Mouse (Mus musculus) forebrain, embryonic 10.5 days (tissue): ENCODE measurements around the gene Vps26b. TPM values are rescaled to one million over a fixed set of nuclear protein-coding genes. Genes with fewer than 3 reads are reported as not detected.

ENCODE experiments used
- DNase-seq: peaks from one replicate; pipeline ENCODE4 v3.0.0-alpha.2; 2017; ENCODE audit warnings: low spot score; ENCODE audit errors: extremely low spot score
- H3K27ac ChIP-seq: fragments of 300-500 bp; sonication (generic); 2 replicates; pipeline ENCODE4 v1.5.1; 2016; ENCODE audit warnings: mild to moderate bottlenecking
- H3K27me3 ChIP-seq: fragments of 300-500 bp; sonication (generic); 2 replicates; pipeline ENCODE4 v1.6.1; 2016; ENCODE audit warnings: mild to moderate bottlenecking; ENCODE audit not compliant: poor library complexity, severe bottlenecking
- H3K36me3 ChIP-seq: fragments of 300-500 bp; sonication (generic); replicated peaks from 2 replicates; pipeline ENCODE4 v1.6.1; 2016; ENCODE audit warnings: mild to moderate bottlenecking, moderate library complexity
- H3K4me1 ChIP-seq: fragments of 300-500 bp; sonication (generic); 2 replicates; pipeline ENCODE4 v1.6.1; 2016
- H3K4me3 ChIP-seq: fragments of 300-500 bp; sonication (generic); 2 replicates; pipeline ENCODE4 v1.5.1; 2016; ENCODE audit warnings: mild to moderate bottlenecking, moderate library complexity
- H3K9me3 ChIP-seq: fragments of 300-500 bp; sonication (generic); 2 replicates; pipeline ENCODE4 v1.6.1; 2016; ENCODE audit warnings: mild to moderate bottlenecking, moderate library complexity
- WGBS: fragments of 180-500 bp; shearing (Covaris S2); methylation state at CpG from one replicate; pipeline ENCODE4 v1.1.7; 2016; 5-methylcytosine and 5-hydroxymethylcytosine counted together
- polyA plus RNA-seq: library from polyadenylated mRNA; unstranded; fragments of >200 nt; fragmentation: Nextera tagmentation; extraction: Ambion mirVana; gene quantifications from 2 replicates; pipeline ENCODE4 v1.2.1, GENCODE M21; 2016

Vps26b gene
- 35.8 and 36.2 TPM in 2 replicates for polyA plus RNA-seq

DNA sequence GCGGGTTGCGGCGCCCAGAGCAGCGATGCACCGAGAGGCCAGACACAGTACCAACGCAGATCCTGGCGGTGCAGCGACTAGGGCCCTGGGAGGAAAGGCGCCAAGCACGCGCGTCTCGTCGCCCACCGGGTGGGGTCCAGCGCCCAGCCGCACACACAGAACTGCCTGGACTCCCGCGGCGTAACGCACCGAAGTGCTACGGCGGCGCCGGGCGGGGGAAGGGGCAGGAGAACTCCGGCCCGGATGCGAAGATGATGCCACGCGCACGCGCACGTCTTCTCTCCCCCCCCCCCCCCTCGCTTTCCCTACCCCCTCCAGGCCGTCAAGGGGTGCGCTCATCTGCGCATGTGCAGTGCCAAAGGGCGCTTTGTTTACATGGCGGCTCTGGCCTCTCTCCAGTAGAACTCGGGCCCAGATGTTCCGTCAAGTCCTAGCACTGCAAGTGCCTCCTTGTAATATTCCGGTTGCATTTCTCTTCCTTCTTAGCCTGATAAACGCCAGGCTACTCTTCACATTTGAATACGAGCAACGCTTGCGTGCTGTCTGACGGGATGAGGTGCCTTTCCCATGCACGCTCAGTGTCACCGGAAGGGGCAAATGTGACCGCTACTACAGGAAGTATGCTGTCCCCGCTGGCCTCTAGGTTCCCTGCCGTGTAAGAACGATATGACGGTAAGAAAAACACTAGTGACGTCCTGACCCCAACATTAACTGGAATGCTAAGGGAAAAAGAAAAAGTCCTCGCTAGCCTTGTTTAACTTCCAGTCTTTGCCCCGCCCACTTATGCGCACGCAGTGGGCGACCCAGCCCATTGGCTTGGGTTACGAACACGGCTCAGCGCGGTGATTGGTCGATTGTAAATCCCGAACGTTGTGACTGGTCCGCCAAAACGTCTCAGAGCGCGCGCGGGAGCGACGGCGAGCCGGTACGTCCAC lies at the start of gene Vps26b, which contains the start of gene Ncapd3:
Gene Vps26b, minus strand, starts transcription at position 238 of the 935 bp plus-strand sequence.
Gene Ncapd3, plus strand, starts transcription at position 348 of the 935 bp plus-strand sequence.
- peaks cover 4% of the 10 kb centered on the region; the same call in 1 of the 2 replicates for H3K36me3 ChIP-seq
- no peaks in the 10 kb centered on the region for H3K9me3 ChIP-seq
- peak within 1 kb of the TSS; percentile 95 for H3K27ac ChIP-seq
- DNase-seq: peak; percentile 96
- H3K4me1 ChIP-seq: peaks cover 39% of the 10 kb centered on the region
- no peaks in the 10 kb centered on the region for H3K27me3 ChIP-seq
- H3K4me3 ChIP-seq: peak within 1 kb of the TSS; percentile 99
- WGBS: under 1% methylated on average over 72 of the region's 80 CpGs

GRCm38 (mm10) chr9:27075812-27076211 lies 45.9 kb upstream of the Vps26b start:
- no peaks in the 10 kb centered on the region for H3K4me1 ChIP-seq
- no peaks in the 10 kb centered on the region for H3K27me3 ChIP-seq
- H3K27ac ChIP-seq: no peak overlapping the region
- no peaks in the 10 kb centered on the region for H3K9me3 ChIP-seq
- H3K36me3 ChIP-seq: peaks cover 97% of the 10 kb centered on the region
- no peak for DNase-seq
- no peak overlapping the region for H3K4me3 ChIP-seq

GRCm38 (mm10) chr9:27074677-27075076 lies 44.8 kb upstream of the Vps26b start:
- H3K4me1 ChIP-seq: no peaks in the 10 kb centered on the region
- H3K9me3 ChIP-seq: no peaks in the 10 kb centered on the region
- H3K36me3 ChIP-seq: peaks cover 98% of the 10 kb centered on the region
- no peak overlapping the region for H3K4me3 ChIP-seq
- 84% methylated on average over 1 of the region's 1 CpGs for WGBS
- H3K27me3 ChIP-seq: no peaks in the 10 kb centered on the region
- no peak overlapping the region for H3K27ac ChIP-seq
- DNase-seq: no peak

DNA sequence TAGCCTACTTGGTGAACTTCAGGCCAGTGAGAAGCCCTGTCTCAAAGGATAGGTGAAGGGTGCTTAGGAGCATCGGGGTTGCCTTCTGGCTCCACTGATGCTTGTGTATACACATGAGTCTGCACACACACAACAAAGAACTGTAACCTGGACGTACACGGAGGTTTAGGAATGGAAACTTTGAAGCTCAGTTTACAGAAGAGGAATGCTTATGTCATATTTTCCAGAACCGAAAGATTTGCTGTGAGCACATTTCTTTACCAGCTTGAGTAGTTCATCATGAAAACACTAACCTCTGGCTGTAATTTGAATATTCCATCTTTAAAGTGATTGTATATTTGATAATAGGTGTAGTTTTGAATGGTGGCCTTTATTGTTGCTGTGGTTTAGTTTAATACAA lies 41.0 kb upstream of the Vps26b start:
- Histone ChIP-seq H3K4me1 (no peaks in the 10 kb centered on the region), H3K27ac (no peak overlapping the region), H3K27me3 (no peaks in the 10 kb centered on the region), H3K4me3 (no peak overlapping the region), H3K36me3 (peaks cover 100% of the 10 kb centered on the region), H3K9me3 (no peaks in the 10 kb centered on the region)
- DNase-seq: no peak
- 95% methylated on average over 4 of the region's 4 CpGs for WGBS

GRCm38 (mm10) chr9:27058341-27058740 lies 28.5 kb upstream of the Vps26b start:
- 97% methylated on average over 5 of the region's 5 CpGs for WGBS
- H3K9me3 ChIP-seq: no peaks in the 10 kb centered on the region
- H3K4me1 ChIP-seq: no peaks in the 10 kb centered on the region
- no peak overlapping the region for H3K4me3 ChIP-seq
- H3K27me3 ChIP-seq: no peaks in the 10 kb centered on the region
- no peak for DNase-seq
- H3K27ac ChIP-seq: no peak overlapping the region
- H3K36me3 ChIP-seq: peaks cover 98% of the 10 kb centered on the region

DNA sequence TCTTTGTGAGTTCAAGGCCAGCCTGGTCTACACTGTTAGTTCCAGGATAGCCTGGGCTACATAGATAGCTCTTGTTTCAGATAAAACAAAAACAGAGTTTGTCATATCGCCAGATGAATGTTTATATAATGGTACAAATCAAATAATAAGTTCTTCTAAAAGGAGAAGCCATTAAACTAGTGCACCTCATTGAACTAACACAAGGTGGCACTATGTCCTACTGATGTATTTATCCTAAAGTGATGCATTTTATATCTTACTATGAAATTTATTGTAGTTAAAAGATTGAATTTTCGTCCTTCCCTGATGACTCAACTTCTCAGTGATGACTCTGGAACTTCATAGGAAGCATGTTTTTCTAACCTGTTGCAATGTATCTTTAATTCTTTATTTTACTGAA lies 19.6 kb upstream of the Vps26b start:
- H3K4me3 ChIP-seq: no peak overlapping the region
- DNase-seq: no peak
- no peaks in the 10 kb centered on the region for H3K9me3 ChIP-seq
- WGBS: 92% methylated on average over 2 of the region's 2 CpGs
- H3K27ac ChIP-seq: no peak overlapping the region
- no peaks in the 10 kb centered on the region for H3K27me3 ChIP-seq
- no peaks in the 10 kb centered on the region for H3K4me1 ChIP-seq
- H3K36me3 ChIP-seq: peaks cover 95% of the 10 kb centered on the region

GRCm38 (mm10) chr9:27043892-27044291 lies 14.0 kb upstream of the Vps26b start:
- DNase-seq: no peak
- no peaks in the 10 kb centered on the region for H3K9me3 ChIP-seq
- no peak overlapping the region for H3K4me3 ChIP-seq
- no peak overlapping the region for H3K27ac ChIP-seq
- H3K27me3 ChIP-seq: no peaks in the 10 kb centered on the region
- 94% methylated on average over 5 of the region's 5 CpGs for WGBS
- peaks cover 97% of the 10 kb centered on the region for H3K36me3 ChIP-seq
- no peaks in the 10 kb centered on the region for H3K4me1 ChIP-seq

- H3K27ac ChIP-seq: peak overlapping the region; percentile 95
Observed at GRCm38 (mm10) chr9:27030763-27031100, 867 bp upstream of the Vps26b start.

DNA sequence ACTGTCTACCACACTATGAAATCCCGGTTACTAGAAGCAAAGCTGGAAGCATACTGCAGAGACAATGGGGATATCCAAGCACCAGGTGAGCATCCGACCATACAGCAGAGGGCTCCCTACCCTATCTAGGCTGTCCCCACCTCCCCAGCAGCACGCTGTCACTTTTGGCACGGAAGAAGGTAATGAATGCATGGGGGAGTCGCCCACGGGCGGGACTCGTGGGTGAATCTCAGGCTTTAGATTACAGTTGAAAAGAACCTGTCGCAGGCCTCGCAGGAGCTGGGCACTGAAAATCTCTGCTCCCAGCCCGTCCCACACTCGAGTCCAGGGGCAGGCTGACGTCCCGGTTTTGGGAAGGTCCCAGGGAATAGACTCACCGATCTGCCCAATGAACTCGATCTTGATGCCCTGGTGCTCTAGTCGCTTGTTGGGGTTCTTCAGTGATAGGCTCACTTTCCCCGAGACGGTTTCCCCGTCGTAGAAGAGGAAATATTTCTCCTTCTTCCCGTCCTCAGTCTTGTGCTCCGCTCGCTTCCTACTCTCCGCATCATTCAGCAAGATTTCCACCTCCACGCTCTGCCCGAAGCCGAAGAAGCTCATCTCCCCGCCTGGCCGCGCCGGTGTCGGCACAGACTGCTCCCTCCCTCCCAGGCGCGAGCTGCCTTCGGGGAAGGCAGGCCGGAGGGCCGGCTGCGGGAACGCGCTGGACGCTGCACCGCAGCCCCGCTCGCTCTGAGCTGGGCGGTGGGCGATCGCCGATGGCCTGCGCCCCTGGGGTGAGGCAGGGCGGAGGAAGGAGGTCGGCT lies 640 bp downstream of the Vps26b start:
- DNase-seq: peak; percentile 32

More at GRCm38 (mm10) chr9:27030763-27031100, 867 bp upstream of the Vps26b start:
- DNase-seq: no peak
- under 1% methylated on average over 17 of the region's 17 CpGs for WGBS
- Histone ChIP-seq H3K9me3 (no peaks in the 10 kb centered on the region), H3K4me3 (peak overlapping the region; percentile 99), H3K27me3 (no peaks in the 10 kb centered on the region), H3K36me3 (peaks cover 6% of the 10 kb centered on the region; the same call in 1 of the 2 replicates), H3K4me1 (peaks cover 39% of the 10 kb centered on the region)

DNA sequence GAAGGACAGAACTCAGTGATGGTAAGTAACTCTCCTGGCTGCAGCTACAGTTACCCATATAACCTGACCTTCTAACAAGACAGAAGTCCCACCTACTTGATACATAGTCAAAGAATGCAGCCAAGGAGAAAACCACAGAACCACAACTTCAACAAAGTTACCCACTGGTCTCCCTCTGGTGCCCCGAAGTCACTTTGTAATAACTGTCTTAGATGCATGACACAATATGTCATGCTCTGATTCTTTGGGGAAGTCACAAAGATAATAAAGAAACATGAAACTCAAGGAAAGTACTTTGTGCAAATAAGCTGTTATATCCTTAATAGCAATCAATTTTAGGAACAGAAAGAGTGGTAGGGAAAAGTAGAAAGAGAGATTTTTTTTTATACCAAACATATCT lies 3.2 kb downstream of the Vps26b start:
- Histone ChIP-seq H3K27me3 (no peaks in the 10 kb centered on the region), H3K4me1 (peaks cover 30% of the 10 kb centered on the region), H3K9me3 (no peaks in the 10 kb centered on the region), H3K4me3 (no peak overlapping the region), H3K36me3 (peaks cover 27% of the 10 kb centered on the region), H3K27ac (no peak overlapping the region)
- 91% methylated on average over 1 of the region's 1 CpGs for WGBS
- no peak for DNase-seq

More for the DNA sequence above, 640 bp downstream of the Vps26b start:
- peaks cover 5% of the 10 kb centered on the region; the same call in 1 of the 2 replicates for H3K36me3 ChIP-seq
- H3K4me1 ChIP-seq: peaks cover 39% of the 10 kb centered on the region
- no peaks in the 10 kb centered on the region for H3K9me3 ChIP-seq
- under 1% methylated on average over 50 of the region's 52 CpGs for WGBS
- peak overlapping the region; percentile 99 for H3K4me3 ChIP-seq
- H3K27me3 ChIP-seq: no peaks in the 10 kb centered on the region
- peak overlapping the region; percentile 95 for H3K27ac ChIP-seq

DNA sequence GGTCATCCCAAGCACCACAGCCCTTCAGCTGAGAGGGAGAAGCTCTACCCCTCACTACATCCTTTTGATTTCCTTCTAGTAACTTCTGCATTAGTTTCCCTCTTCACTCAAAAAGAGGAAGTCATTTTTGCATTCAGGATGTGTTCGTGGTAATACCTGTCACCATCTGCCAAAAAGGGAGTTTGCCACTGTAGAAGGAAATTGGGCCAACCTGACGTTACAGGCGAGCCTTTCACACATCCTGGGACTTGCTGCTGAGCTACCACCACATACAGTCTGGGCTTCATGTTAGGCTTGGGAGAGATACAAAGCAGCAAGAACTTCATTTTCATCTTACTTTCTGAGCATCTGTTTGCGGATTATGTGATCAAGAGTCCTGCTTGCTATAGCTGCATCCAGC lies 6.2 kb downstream of the Vps26b start:
- peaks cover 18% of the 10 kb centered on the region for H3K4me1 ChIP-seq
- H3K9me3 ChIP-seq: no peaks in the 10 kb centered on the region
- no peaks in the 10 kb centered on the region for H3K27me3 ChIP-seq
- H3K36me3 ChIP-seq: peaks cover 49% of the 10 kb centered on the region
- no peak overlapping the region for H3K4me3 ChIP-seq
- no peak overlapping the region for H3K27ac ChIP-seq
- WGBS: 92% methylated on average over 4 of the region's 4 CpGs
- no peak for DNase-seq

GRCm38 (mm10) chr9:27018961-27019360 lies 10.9 kb downstream of the Vps26b start:
- WGBS: 95% methylated on average over 10 of the region's 10 CpGs
- no peaks in the 10 kb centered on the region for H3K4me1 ChIP-seq
- H3K27me3 ChIP-seq: no peaks in the 10 kb centered on the region
- DNase-seq: no peak
- no peak overlapping the region for H3K27ac ChIP-seq
- peaks cover 86% of the 10 kb centered on the region for H3K36me3 ChIP-seq
- H3K9me3 ChIP-seq: no peaks in the 10 kb centered on the region
- H3K4me3 ChIP-seq: no peak overlapping the region
